Mouse (Mus musculus) mature B cell (primary cell): Measurements from ENCODE around the gene Deaf1.

ENCODE experiments used
- in situ Hi-C: fragments of 300-500 bp; cut with MboI; formaldehyde crosslinking; loops from 2 replicates; pipeline ENCODE4 v1.14.3; 2019

The Deaf1 gene

DNA sequence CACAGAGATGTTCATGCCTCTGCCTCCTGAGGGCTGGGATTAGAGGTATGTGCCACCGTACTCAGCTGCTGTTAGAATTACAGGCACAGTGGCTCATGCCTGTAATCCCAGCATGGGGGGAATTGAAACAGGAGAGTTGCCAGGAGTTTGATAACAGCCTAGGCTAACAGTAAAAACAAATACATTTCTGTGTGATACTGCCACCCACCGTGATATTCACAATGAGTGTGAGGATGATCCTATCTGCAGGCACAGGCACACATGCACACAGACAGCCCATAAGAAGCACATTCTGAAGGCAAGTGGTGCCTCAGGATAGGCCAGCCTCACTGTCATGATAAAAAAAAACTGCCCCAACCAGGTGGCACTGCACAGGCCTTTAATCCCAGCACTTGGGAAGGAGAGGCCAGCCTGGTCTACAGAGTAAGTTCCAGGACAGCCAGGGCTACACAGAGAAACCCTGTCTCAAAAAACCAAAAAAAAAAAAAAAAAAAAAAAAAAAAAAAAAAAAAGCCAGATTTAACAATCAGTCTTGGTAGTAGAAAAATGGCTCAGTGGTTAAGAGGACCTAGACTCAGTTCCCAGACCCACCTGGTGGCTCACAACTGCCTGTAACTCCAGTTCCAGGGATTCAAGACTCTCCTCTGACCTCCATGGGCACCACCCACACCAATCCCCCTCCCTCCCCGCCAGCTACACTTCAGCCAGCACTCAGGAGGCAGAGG, 29.4 kb downstream of the Deaf1 start:
- in situ Hi-C loops = no loop called here

DNA sequence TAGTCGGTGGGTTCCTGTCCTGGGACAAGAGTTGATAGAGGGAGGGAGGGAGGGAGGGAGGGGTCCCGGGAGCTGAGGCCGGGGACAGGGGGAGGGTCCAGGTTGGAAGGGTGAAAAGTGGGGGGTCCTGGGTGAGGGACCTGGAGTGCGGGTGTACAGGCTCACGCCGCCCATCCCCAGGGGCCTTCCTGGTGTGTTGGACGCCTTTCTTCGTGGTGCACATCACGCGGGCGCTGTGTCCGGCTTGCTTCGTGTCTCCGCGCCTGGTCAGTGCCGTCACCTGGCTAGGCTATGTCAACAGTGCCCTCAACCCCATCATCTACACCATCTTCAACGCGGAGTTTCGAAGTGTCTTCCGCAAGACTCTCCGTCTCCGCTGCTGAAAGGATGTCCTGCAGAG, 33.0 kb downstream of the Deaf1 start:
- in situ Hi-C loops = no loop called here

DNA sequence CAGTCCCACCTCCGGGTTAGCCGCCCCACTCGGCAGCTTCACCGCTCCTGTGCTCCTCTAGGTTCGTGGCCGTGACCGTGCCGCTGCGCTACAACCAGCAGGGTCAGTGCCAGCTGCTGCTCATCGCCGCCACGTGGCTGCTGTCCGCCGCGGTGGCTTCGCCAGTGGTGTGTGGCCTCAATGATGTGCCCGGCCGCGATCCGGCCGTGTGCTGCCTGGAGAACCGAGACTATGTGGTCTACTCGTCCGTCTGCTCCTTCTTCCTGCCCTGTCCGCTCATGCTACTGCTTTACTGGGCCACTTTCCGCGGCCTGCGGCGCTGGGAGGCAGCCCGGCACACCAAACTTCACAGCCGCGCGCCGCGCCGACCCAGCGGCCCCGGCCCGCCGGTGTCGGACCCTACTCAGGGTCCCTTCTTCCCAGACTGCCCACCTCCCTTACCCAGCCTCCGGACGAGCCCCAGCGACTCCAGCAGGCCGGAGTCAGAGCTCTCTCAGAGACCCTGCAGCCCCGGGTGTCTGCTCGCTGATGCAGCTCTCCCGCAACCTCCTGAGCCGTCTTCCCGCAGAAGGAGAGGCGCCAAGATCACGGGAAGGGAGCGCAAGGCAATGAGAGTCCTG, 33.5 kb downstream of the Deaf1 start:
- in situ Hi-C loops = no loop called here

DNA sequence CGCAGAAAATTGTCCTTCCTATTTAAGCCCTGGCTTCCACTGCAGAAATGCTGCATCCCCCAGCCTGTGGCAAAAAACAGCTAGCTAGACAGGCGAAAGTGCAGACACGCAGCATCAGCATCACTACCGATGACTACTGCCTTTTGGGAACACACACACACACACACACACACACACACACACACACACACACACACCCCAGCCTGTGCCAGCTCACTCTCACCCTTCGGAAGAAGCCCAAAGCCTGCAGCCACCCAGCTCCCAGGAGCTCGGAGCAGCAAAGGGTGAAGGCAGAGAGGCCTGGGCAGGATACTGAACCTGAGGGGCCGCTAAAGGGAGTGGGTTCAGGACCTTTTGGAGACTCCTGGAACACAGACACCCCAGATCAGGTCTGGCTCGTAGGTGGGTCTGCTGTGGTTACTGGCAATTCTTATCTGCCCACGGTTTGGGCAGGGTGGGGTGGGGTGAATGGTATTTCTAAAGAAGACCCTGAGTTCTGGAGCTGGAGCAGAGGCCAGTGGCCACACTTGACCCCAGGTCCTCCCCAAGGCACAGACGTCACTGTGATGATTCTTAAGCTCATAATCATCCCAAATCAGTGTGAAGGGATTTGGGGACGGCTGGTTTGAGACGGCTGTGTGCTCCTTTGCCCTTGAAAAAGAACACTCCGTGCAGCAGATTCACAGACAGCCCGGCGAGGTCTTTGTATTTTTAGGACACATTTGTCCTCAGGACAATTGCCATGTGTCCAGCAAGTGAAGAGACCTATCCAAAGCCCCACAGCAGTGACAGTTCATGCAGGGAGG, 34.7 kb downstream of the Deaf1 start:
- in situ Hi-C loops = no loop called here

DNA sequence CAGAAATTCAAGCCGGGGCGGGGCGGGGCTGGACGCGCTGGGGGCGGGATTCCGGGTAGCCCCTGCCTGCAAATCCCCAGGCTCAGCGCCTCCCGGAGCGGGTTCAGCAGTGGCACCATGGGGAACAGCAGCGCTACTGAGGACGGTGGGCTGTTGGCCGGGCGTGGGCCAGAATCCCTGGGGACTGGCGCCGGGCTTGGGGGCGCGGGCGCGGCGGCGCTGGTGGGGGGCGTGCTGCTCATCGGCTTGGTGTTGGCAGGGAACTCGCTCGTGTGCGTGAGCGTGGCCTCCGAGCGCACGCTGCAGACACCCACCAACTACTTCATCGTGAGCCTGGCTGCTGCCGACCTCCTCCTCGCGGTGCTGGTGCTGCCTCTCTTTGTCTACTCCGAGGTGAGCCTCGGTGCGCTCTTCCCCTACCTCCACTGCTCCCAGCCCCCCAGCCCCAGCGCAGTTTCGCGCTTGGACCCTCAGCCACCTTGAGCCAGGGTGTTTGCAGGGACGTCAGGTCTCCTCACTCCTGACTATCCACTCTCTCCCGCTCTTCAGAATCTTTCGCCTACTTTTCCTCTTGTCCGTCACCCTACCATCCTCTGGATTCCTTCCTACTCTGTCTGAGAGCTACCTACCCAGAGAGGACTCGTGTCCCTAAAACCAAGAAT, 35.4 kb downstream of the Deaf1 start, which contains the start of gene Drd4:
Gene Drd4 (plus strand): TSS at position 86 of the 662 bp plus-strand sequence.
- in situ Hi-C loops = no loop called here

DNA sequence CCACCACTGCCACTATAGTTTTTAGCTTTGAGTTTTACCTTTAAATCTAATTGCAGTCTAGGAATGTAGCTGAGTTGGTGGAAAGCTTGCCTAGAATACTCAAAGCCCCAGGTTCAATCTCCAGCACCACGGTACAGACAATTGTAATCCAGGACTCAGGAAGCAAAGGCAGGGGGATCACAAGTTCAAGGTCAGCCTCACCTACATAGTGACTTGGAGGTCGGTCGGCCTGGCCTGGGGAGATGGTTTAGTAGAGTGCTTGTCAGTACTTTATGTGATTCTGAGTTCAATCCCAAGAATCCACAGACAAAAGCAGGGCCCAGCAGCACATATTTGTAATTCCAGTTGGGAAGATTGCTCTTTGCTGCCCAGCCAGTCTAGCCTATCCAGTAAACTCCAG, 39.4 kb downstream of the Deaf1 start:
- in situ Hi-C loops = no loop called here

DNA sequence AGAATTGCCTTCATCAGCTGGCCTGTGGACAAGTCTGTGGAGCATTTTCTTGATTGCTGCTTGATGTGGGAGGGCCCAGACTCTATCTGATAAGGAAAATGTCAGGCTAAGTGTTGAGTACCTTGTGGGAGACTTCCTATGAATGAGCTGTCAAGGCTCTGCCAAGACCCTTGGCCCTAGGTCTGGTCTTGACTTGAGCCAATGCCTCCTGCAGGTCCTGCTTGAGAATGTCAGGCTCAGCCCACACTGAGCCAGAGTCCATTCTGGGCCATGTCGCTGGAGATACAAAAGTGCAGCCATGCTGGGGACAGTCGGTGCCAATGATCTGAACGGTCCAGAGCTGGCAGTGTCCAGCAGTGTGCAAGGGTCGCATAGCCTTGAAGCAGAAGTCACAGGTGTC, 44.7 kb downstream of the Deaf1 start:
- in situ Hi-C loops = no loop called here

DNA sequence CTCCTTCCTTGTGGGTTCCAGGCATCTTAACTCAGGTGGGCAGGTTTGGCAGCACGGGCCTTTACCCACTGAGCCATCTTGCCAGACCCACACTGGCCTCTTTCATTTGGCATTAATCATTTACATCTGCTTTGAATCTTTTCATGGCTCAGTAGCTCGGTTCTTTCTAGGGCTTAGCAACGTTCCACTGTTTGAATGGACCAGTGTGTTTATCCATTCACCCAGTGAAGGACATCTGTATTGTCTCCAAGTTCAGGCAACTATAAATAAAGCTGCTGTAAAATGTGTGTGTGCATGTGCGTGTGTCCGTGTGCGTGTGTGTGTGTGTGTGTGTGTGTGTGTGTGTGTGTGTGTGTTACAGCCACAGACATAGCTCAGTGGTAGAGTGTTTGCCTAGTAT, 46.0 kb downstream of the Deaf1 start:
- in situ Hi-C loops = no loop called here

DNA sequence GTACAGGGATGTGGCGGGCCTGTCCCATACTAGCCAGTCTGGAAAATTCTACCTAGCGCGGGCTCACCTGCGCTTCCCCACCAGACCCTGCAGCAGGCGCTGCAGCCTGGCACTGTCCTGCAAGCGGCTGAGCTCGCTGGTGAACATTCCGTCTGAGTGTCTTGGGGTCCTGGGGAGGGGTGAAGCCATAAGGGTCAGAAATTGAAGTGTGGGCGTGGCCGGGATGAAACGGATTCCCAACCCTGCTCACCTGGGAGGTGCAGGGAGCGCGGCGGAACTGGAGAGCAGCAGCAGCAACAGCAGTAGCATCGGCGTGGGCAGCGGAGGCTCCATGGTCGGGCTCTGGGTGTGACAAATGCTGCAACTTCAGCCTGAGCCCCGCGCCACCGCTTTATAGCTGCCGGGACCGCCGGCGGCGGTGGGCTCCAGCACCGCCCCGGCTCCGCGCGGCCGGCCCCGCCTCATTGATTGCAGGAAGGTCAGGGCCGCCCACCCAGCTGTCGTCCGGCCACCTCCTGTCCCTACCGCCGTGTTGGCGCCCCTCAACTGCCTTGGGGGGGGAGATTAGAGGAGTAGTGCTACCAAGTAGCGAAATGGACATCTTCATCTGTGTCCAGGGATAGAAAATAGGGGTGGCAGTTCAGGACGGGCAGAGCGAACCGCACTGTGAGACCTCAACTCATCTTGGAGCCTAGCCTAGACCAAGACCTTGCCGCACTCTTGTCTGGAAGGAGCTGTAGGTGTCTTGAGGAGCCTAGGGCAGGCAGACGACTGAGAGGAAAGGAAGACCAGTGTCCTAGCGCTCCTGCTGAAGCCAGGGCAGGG, 48.5 kb downstream of the Deaf1 start, which contains the start of gene Sct:
Gene Sct (minus strand): TSS at position 368 of the 825 bp plus-strand sequence.
- in situ Hi-C loops = no loop called here

DNA sequence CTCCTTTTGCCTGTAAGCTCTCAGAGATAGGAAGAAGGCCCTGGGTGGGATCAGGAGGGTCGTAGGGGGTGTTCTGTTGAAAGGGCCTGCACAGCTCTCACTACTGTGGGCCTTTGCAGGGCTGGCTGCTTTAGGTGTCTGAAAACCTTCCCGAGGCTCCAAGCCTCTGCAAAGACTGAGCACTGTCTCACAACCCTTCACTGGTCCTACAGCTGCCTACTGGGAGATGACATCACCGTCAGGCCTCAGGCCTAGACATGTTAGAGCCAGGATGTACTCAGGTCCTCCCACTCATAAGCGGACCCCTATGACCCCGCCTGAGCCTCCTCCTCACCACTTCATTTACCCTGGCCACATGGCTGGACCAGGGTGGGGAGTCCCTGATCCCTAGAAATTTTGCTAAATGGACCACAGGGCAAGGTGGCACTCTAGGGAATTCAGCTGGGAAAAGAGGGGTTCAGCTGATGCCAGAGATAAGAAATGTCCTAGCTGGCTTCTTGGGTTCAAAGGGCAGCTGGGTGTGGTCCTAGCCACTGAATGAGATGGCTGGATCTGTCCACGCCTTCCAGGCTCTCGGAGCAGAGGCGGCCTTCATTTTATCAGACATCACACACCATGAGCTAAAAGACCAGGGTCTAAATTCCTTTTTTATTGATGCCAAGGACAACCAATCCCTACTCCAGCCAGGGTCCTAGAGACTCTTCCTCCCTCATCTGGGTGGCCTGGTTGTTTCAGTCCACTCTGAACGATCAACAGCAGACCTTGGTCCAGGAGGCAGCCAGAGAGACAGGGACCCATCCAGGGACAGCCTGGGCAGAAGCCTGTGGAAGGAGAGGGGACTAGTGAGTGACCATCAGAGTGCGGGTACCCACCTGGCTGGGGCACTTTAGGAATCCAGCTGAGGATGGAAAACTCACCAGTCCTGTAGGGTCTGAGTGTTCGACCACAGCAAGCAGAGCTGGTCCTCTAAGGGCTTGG, 49.5 kb downstream of the Deaf1 start:
- in situ Hi-C loops = no loop called here

DNA sequence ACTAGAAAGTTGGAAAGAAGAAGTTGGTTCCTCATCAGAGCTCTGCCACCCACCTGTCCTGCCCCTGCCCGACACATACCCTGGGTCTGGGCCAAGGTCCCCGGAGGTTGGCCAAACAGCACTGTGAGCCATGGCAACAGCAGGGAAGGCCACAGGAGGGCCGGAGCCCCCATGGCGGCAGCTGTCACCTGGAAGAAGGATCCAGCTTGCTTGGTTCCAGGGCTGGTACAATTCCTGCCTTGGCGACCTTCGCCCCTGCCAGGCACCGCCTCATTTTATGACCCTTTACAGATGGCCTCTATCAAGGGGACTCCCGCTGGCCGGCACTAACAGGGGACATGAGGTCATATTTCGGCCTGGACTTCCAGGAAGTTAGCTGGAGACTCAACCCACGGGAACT, 50.9 kb downstream of the Deaf1 start, which contains the start of gene Cdhr5:
Gene Cdhr5 (minus strand): TSS at position 241 of the 400 bp plus-strand sequence.
- in situ Hi-C loops = no loop called here

DNA sequence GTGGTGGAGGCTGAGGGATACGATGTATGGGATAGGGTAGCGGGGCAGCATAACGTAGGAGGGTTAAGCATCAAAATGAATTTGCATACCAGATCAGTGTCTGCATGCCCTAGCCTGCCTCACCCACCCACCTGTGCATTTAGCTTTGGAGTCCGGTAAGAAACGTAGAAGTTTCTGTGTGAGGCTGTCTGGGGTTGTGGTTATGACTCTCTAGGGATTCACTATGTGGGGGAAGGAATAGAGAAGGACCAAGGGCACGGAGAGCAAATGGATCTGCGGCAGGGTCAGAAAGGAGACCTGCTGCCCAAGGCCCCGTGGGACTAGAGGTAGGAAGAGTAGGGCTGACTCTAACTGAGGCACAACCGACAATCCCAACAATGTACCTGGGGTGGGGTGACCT, 52.1 kb downstream of the Deaf1 start:
- in situ Hi-C loops = no loop called here

DNA sequence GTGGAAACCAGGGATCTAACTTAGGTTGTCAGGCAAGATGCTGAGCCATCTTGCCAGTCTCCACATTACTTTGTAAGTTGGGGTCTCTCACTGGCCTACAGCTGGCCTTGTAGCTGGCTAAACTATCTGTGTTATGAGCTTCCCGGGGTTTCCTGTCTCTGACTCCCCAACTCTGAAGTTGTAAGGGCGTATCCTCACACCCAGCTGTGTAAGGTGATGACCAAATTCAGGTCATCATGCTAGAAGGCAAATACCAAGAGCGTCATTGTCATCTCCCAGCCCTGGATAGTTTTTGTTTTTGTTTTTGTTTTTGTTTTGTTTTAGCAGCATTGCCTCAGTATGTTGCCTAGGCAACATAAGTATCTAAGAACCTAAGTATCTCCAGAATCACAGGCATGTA, 56.9 kb downstream of the Deaf1 start:
- in situ Hi-C loops = no loop called here

DNA sequence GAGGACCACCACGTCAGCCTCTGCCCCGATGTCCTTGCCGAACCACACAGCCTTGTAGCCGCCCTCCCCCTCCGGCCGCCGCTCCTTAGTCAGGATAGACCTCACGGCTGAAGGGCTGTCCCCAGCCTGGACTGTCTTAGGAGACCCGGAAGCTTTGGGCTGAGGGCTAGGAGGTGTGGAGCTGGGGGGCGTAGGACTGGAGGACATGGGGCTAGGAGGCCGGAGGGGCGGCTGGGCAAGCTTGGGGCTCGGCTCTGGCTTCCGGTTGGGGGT, 58.3 kb downstream of the Deaf1 start:
- in situ Hi-C loops = no loop called here

DNA sequence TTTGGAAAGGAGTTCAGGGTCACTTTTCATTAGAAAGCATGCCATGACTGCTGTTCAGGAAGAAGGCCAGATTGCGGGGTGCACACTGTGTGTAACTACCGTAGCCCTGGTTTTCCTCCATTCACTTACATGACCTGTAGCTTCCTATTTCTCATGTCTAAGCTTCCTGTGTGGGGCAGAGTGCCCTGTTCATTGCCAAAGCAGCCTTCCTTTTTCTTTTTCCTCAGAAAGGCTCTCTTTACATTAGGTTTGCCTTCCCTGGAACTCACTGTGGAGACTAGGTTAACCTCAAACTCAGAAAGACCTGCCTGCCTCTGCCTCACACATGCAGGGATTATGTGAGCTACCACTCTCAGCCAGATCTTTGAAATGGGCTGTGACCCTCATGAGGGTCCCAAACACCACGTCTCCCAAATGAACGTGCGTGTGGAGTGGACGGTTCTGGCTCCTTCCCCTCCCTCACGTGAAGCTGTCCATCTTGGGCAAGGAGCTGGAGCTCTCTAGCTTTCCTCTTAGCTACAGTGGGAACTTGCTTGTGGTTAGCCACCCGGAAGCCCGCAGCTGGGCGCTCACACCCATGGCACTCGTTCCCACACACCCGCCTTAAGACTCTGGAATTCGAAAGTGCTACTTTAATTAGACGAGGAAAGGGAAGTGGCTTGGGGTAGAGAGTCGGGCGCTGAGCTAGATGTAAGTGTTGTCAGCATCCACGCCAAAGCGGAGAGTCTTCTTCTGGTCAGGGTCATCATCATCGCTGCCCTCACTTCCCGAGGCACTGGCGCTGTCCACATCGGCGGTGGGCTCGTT, 58.8 kb downstream of the Deaf1 start:
- in situ Hi-C loops = no loop called here

DNA sequence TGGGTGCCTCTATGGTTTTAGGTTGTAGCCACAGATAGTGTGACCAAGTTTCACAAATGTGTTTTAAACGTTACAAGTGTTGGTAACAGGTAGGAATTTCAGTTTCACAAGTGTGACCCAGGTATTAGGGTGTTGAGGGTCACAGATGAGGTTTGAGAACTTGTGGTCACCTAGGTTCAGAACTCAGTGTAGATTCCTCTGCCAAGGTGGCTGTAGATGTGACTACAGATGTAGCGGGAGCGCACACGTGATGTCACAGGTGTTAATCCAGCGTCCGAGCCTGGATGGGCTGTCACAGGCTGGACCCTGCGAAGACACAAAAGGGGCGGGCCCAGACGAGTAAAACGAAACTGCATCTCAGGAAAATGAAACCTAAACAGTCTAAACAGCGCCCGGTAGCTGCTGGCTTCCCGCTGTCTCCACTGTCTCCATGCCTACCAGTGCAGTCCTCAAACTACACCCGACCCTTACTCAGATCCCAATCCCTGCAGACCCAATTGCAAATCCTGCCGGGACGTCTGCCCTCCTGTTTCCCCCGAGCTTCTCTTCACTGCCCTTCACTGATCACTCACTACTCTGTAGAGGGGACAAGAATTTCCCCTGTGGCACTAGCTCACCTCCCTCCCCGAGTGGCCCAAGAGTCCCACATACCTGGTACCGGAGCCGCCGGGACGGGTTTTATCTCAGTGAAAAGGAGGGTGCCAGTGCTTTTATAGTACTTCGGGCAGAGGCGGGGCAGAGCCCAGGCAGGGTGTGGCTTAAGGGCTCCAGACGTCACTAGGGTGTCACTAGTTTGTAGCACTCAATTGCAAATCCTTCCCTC, 61.5 kb downstream of the Deaf1 start, which contains the start of gene Irf7:
Gene Irf7 (minus strand): TSS at position 743 of the 823 bp plus-strand sequence.
- in situ Hi-C loops = no loop called here

DNA sequence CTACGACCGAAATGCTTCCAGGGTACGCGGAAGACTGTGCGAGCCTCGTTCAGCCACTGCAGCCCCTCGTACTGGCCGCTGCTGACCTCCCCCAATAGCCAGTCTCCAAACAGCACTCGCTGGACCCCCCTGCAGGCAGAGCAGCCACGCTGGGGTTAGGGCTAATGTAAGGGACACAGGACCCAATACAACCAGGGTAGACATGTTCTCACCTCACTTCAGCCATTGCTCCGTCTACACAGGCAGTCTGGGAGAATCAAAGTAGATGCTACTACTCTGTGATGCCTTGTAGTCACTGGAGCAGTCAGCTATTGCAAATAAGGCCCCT, 62.1 kb downstream of the Deaf1 start:
- in situ Hi-C loops = no loop called here

DNA sequence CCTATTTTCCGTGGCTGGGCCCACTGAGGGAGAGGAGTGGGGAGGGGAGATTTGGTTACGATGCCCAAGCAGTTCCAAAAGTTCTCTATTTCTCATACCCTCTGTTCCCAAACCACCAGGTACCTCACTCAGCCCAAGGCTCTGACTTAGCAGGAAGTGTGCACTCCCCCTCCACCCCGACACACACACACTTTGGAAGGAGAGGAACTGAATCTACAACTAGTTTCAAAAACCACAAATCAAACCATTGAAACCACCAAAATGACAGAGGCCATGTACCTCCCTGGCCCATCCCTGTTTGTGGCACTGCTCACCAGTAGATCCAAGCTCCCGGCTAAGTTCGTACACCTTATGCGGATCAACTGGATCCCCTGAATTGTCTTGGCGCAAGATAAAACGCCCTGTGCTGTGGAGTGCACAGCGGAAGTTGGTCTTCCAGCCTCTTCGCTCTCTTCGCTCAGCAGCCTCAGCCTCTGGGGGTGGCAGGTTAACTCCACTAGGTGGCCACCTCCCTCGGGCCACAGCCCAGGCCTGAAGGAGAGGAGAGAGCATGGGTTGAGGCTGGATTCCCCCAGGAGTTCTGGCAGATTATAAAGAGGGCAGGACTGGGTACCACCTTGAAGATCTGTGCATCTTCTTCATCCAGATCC, 62.6 kb downstream of the Deaf1 start:
- in situ Hi-C loops = no loop called here
